Mouse (Mus musculus) CD4-positive naive resting alpha-beta T cell, adult 57 days (primary cell): ENCODE data around the gene Cmtm8. TPM values are rescaled to one million over a fixed set of nuclear protein-coding genes. Genes with fewer than 3 reads are reported as not detected.

Experiments used
- total RNA-seq: library from RNA; stranded (reverse); gene quantifications from one replicate; pipeline ENCODE4 v1.2.4, GENCODE M21; 2023

The Cmtm8 gene
- not detected for total RNA-seq

DNA sequence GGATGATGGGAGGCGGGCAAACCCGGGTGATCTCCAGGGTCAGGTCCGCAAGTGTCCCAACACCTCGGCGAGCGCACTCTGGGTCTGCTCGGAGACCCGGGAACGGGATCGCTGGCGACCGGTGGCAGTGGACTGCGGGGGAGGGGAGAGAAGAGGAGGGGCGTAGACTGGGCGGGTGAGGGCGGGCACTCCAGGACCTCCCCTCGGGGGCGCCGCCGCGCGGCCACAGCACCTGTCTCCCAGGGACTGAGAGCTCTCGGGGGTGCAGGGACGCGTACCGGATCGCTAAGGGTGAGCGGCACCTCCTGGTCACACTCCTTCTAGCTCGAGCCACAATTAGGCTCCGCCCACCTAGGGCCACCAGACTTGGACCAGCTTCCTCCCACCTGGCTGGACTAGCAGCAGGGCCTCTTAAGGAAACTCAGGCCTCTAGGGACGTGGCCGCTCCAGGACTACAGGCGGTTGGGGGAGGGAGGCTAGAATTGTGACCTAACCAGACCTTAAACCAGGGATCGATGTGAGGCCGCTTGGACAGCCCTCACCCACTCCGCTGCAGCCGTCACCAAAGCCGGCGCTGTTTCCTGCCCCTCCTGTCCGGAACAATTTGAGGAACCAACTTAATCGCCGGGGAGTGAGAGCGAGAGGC, at the start of gene Cmtm8:
Cmtm8 (minus strand) TSS at position 140 of the 646 bp plus-strand sequence.

GRCm38 (mm10) chr9:114781526-114782212, 62.3 kb downstream of the Cmtm8 start, which contains the start of gene Cmtm7:
Gene Cmtm7 (minus strand): TSS chr9:114781856.

Other genes with a start within 250 kb of the Cmtm8 start
- 67.6 TPM for gene Cnot10, start 204.0 kb downstream of the Cmtm8 start, total RNA-seq
- gene Dync1li1, start 155.4 kb downstream of the Cmtm8 start, total RNA-seq: 46.6 TPM
- gene Cmtm6, start 113.0 kb downstream of the Cmtm8 start, total RNA-seq: 105 TPM
- 65.7 TPM for gene Cmtm7, start 62.3 kb downstream of the Cmtm8 start, total RNA-seq
- 41.7 TPM for gene Gpd1l, start 89.8 kb upstream of the Cmtm8 start, total RNA-seq
- not detected for gene Osbpl10, start 134.4 kb upstream of the Cmtm8 start, total RNA-seq
- gene Rps27rt, start 138.6 kb upstream of the Cmtm8 start, total RNA-seq: 182 TPM